Mouse (Mus musculus) fat pad, adult 2 months (tissue): ENCODE data around the gene St3gal2.
"Not testable (repeated sequence)": the region's sequence is repeated elsewhere in the genome, so short reads cannot be mapped to it uniquely, and the experiment has no call there.

Experiments
- DNase-seq: peaks from one replicate; pipeline ENCODE4 v3.0.0-alpha.2; 2011; ENCODE audit warnings: low read depth, low spot score; ENCODE audit errors: extremely low read depth

St3gal2 gene

GRCm38 (mm10) chr8:110941453-110941948 is 21.8 kb downstream of the St3gal2 start:
- peak; percentile 30 for DNase-seq

GRCm38 (mm10) chr8:110944276-110944876 is 24.7 kb downstream of the St3gal2 start:
- DNase-seq: no peak

- no peak for DNase-seq
These were observed 26.0 kb downstream of the St3gal2 start for GRCm38 (mm10) chr8:110945716-110946115.

- DNase-seq: no peak
These were observed 30.4 kb downstream of the St3gal2 start for GRCm38 (mm10) chr8:110950065-110950484.

- DNase-seq: no peak
These were observed 35.1 kb downstream of the St3gal2 start for GRCm38 (mm10) chr8:110954776-110955175.

GRCm38 (mm10) chr8:110956619-110957450 is 37.1 kb downstream of the St3gal2 start:
- DNase-seq: no peak

GRCm38 (mm10) chr8:110957471-110957870 is 37.7 kb downstream of the St3gal2 start:
- DNase-seq: no peak

- DNase-seq: no peak
These were observed 38.4 kb downstream of the St3gal2 start for GRCm38 (mm10) chr8:110958135-110958534.

- DNase-seq: not testable (repeated sequence)
These were observed 38.8 kb downstream of the St3gal2 start for GRCm38 (mm10) chr8:110958553-110958952.

GRCm38 (mm10) chr8:110959071-110959780 is 39.5 kb downstream of the St3gal2 start:
- no peak for DNase-seq

GRCm38 (mm10) chr8:110959906-110960305 is 40.2 kb downstream of the St3gal2 start:
- DNase-seq: no peak

- DNase-seq: no peak
These were observed 43.3 kb downstream of the St3gal2 start for GRCm38 (mm10) chr8:110963051-110963450.

- no peak for DNase-seq
These were observed 44.9 kb downstream of the St3gal2 start for GRCm38 (mm10) chr8:110964666-110965065.

GRCm38 (mm10) chr8:110965594-110965993 is 45.9 kb downstream of the St3gal2 start:
- no peak for DNase-seq

- DNase-seq: no peak
These were observed 46.9 kb downstream of the St3gal2 start for GRCm38 (mm10) chr8:110966586-110966985.

GRCm38 (mm10) chr8:110967326-110967725 is 47.6 kb downstream of the St3gal2 start:
- DNase-seq: no peak

- DNase-seq: peak; percentile 37
These were observed 50.4 kb downstream of the St3gal2 start for GRCm38 (mm10) chr8:110969910-110970770.

GRCm38 (mm10) chr8:110976532-110976931 is 56.8 kb downstream of the St3gal2 start:
- not testable (repeated sequence) for DNase-seq

- not testable (repeated sequence) for DNase-seq
These were observed 58.3 kb downstream of the St3gal2 start for GRCm38 (mm10) chr8:110977987-110978386.

GRCm38 (mm10) chr8:110981304-110981703 is 61.6 kb downstream of the St3gal2 start:
- DNase-seq: no peak
